Mouse (Mus musculus): ENCODE measurements at regions not wholly inside any gene's neighbourhood (a gene's known extent, or its start where the extent isn't known, plus 50 kb on each side); places are given as distances from the start of the nearest gene placed in this dataset.

DNA sequence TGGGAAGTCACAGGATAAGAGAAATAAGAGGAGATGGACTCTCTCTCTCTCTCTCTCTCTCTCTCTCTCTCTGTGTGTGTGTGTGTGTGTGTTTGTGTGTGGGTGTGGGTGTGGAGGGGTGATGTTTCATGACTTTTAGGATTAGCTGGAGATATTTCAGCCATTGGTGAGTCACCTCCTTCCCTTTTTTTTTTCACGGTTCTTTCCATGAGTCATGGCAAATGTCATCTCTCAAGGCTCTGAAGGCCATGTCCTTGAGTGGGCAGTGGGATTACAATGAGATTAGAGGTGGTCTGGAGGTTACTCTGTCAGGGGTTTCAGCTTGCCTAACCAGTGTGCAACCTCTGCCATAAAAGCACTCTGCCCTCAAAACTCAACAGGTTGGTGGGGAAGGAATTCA, 329.3 kb downstream of the Phkb start:
- no peak for DNase-seq (ENCODE audit: low spot score in 2 of 2)

DNA sequence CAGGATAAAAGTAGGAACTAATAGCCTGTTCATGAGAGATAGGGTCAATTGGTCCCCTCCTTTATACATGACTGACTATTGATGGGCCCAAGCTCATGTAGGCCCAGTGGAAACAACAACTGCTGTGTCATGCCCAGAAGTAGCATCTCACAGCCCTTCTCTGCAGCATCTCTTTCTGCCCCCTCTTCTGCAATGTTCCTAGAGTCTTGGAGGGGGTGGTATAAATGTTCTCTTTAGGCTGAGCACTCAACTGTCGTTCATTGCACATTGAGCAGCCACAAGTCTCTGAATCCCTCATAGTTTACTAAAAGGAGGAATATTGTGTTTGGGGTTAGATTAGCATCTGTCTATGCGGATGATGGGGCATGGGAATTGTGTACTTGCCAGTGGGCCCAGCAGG, 324.1 kb downstream of the Phkb start:
- DNase-seq (ENCODE audit: low spot score in 2 of 2), result no peak

DNA sequence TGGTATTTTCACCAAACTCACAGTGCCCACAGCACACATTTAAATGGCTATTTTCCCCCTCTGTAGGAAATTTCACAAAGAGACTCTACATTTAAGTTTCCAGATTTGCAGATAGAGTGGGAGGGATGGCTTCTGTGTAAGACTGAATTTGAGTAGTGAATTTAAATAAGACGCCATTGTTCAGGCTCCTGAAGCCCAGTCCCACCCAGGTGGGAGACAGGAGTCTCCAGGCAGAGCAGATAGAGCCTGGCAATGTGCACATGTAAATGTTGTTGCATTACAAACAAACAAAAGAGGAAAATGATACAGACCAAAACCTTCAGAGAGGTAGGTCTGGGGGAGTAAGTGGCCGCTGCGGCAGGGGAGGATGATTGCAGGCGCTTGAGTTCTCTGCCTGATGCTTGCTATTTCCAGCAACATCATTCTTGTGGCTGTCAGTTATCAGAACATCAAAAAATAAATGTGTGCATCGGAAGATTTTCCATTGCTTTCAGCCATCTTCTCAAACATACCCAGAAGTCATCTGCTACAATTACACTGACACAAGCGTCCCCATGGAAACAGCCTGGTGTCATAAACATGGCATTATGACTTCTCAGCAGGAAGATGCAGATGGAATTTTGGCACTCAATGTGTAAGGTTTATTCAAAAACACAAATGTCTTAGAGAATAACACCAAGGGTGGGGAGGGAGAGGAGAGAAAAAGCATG, 318.5 kb downstream of the Phkb start:
- peak; percentile 36 to 69 for DNase-seq (ENCODE audit: low spot score in 2 of 2)

DNA sequence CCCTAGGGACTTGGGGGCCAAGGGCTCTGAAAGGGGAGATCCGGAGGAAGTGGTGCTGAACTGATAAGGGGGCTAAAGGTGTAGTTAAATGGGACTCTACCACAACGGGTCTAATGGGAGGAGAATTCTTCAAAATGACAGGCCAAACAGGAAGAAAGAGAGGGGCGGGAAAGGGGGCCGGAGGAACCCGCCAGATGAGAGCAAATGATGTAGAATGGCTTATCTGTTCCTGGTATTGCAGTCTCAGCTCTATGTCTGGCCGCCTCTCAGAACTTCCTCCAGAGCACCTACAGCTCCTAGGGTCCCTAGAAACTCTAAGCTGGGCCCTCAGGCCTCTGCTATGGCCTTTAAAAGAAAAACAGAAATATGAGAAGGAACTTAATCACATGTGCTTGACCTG, 306.8 kb downstream of the Phkb start:
- no peak for DNase-seq (ENCODE audit: low spot score in 2 of 2)

DNA sequence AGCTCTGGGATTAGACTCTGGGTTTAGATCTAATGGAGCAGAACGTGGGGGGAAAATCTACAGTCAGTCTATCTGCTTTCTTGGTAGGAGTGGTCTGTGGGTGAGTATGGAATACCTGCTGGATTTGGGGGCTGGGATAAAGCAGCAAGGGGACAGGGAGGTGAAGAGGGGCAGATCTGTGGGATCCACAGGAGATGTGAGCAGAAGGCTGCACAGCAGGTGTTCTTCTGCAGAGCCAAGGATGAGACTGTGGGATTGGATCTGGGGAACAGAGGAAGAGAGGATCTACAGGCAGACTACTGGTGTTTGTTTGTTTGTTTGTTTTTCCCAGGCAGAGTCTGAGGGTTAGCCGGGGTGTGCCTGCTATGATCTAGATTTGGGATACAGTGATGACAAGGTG, 284.5 kb downstream of the Phkb start:
- DNase-seq (ENCODE audit: low spot score in 2 of 2), result no peak

DNA sequence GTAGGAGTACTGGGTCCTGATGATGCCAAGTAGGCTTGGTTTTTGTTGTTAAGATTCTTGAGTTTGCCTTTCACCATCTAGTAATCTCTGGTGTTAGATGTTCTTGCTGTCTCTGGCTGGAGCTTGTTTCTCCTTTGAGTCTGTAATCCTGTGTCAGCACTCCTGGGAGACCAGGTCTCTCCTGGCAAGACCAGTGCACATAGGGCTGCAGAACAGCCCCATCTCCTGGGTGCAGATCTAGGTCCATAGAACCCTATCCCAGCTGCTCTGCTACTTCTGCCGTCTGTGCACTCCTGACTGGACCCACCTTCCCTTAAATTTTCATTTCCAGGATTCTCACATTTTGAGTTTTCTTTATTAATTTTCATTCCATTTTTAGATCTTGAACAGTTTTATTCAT, 283.9 kb downstream of the Phkb start:
- no peak for DNase-seq (ENCODE audit: low spot score in 2 of 2)
